Mouse (Mus musculus): ENCODE measurements around the gene Dchs2.

The Dchs2 gene

DNA sequence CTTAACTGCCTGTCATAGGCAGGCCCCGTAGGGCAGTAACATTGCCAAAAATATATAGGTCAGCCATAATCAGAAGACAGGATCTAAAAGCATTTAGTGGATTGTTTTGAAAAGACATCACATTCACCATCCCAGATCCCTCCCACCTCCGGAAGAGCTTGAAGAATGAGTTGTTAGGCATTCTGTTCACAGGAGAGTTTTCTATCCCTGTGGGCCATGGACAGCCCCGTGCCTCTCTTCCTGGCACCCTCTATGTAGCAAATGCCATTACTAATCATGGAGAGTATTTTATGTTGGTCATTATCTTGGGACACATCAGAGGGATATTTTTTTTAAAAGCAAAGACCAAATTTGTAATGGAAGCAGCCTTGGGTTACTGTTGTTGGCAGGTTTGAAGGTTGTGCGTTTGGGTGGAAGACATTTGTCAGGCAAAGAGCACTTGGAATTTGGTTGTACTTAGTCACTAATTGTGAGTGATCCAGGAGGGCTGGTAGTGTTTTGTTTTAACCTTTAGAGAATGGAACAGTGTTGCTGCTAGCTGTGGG is 122.3 kb downstream of the Dchs2 start:
- in situ Hi-C loops (cut with MboI), result no loop called here

DNA sequence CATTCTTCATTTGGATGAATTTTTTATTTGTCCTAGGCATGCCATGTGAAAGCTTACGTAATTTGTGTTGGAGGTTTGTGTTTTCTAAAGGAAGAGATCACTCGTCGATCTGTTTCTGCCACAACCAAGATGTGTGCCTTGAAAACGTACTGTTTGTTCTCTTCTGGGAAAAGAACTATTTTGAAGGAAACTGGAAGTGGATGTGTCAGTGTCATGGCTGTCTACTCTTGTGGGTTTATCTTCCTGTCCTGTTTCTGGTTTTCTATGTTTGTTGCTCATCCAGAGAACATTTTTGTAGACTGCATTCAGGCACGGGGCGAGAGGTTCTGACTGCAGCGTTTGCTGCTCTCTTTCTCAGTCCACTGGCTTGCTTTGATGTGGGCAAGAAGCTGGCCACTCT is 124.2 kb downstream of the Dchs2 start:
- in situ Hi-C loops (cut with MboI), result no loop called here

DNA sequence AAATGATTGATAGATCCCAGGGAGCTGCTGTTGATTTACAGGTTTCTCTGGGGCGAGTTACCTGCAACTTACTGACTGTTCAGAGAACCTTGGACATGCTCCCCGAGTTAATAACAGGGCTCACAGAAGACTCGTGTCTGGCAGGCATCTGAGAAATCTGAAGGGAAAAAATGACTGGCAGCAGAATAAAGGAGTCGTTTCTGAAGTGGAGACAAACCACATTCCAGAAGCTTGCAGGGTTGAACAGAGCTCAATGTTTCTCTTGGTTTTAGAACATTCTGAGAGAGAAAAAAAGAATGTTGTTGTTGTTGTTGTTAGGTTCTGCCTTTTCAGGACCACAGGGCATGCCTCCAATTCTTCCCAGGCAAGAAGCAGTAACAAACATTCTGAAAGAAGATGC is 131.7 kb downstream of the Dchs2 start:
- in situ Hi-C loops (cut with MboI), result no loop called here

DNA sequence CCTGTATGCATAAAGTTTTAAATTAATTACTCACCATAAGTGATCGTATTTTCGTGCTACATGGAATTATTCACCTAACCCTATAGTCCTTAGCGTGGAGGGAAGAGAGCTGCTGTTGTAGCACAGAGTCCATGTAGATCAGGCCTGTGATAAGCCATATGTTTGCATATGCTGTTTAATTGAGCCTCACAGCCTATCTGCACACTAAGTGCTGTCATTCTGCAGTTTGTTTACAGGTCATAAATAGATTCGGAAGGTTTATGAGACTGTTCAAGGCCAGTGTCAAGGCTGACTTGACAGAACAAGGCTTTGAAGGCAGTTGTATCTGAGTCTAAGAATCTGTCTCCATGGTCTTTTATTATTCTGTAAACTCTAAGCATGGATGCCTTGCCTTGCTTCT is 138.3 kb downstream of the Dchs2 start:
- in situ Hi-C loops (cut with MboI), result no loop called here

DNA sequence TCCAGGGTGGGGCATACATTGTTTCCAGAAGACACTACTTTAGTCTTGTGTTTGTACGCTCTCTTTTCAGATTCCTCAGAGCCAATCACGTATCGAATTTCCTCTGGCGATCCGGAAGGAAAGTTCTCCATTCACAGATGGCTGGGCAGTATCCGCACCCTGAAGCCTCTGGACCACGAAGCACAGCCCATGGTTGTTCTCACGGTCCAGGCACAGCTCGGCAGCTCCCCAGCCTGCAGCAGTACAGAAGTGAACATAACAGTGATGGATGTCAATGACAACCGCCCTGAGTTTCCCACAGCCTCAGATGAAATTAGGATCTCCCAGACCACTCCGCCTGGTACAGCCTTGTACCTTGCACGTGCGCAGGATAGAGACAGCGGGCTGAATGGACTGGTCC is 142.5 kb downstream of the Dchs2 start:
- in situ Hi-C loops (cut with MboI), result no loop called here

DNA sequence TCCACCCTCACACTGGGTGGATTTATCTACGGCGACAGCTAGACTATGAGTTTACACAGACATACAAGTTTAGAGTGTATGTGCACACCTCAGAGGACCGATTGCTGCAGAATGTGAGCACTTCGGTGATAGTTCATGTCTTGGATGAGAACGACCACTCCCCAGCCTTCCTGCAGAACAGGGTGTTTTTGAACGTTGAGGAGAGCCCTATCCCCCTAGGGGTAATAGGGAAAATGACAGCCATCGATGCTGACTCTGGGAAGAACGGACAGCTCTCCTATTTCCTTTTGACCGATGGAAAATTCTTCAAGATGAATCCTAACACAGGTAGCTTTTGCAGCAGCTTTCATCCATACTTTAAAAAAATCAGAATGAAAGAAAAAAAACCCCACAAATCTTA is 143.2 kb downstream of the Dchs2 start:
- in situ Hi-C loops (cut with MboI), result no loop called here

DNA sequence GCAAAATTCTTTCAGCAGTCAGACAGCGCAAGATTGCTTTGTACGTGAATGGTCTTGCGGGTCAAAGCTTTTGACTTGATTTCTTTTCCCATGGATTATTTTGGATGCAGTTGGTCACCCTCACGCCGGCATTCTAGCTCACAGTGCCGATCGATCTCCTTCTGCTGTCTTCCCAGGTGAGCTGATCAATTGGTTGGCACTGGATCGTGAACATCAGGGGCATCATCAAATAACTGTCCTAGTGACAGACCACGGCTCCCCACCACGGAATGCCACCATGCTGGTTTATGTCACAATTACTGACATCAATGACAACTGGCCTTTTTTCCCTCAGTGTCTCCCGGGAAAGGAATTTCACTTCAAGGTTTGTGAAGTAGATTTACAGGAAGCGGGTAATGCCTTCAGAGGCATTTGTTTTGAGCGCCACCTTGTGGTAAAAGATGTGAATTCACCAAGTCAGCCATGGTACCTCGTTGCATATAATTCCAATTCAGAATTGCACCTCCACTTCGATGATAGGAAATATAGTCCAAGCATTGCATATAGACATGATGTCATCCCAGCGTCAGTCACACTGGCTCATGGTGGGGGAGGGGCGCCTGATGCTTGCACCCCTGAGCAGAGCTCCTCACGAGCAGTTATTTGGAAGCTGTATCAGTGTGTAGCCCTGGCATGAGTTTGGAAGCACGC is 146.0 kb downstream of the Dchs2 start:
- in situ Hi-C loops (cut with MboI), result no loop called here

DNA sequence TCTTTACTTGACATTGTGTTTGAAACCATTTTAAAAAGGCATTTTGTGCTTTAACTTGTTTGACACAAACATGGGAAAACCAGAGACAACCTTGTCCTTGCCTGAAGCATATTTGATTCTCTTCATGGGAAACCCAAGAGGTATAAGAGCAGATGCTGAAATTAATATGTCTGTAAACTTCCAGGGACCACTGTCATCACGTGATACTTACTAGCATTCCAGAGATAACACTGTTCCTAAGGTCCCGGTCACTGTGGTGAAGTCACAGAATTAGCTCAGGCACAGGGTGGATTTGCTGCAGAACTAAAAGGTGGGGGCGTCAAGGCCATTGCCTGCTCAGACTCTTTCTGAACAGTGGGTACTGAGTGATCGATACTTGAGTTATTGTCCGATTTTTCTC is 148.0 kb downstream of the Dchs2 start:
- in situ Hi-C loops (cut with MboI), result no loop called here

DNA sequence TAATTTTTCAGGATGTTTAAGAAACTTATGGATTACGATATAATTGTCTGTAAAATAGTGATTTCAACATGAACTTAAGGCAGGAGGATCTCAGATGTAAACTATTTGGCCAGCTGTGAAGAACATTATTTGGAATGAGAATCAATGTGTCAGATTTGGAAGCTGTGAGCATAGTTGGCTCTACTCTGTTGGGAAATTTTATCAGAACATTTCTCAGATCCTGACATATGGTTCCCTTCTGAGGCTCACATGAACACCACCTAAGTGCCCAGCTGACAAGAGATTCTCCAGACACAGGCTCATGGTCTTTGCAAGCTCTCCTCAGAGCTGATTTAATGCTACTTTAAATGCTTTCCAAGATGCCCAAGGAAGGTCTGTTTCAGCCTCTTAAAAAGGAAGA is 156.1 kb downstream of the Dchs2 start:
- in situ Hi-C loops (cut with MboI), result no loop called here

DNA sequence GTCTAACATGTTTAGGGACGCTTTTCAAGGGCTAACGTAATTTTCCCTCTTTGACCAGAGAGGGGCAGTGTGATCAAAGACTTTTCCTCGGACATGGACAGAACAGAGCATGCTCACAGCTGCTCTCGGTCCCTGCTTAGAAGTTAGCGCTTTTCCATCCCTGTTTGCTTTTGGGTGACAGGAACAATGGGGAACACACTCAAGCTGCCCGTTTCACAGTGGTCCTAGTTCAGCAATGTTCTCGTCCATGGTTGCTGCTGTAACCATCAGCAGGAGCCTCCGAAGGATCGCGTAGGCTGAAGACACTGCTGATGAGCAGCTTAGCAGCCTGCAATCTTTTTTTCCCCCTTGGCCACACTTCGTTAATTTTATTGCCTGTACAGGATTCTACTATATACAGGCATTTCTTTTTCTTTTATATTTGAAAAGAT is 159.2 kb downstream of the Dchs2 start:
- in situ Hi-C loops (cut with MboI), result no loop called here

DNA sequence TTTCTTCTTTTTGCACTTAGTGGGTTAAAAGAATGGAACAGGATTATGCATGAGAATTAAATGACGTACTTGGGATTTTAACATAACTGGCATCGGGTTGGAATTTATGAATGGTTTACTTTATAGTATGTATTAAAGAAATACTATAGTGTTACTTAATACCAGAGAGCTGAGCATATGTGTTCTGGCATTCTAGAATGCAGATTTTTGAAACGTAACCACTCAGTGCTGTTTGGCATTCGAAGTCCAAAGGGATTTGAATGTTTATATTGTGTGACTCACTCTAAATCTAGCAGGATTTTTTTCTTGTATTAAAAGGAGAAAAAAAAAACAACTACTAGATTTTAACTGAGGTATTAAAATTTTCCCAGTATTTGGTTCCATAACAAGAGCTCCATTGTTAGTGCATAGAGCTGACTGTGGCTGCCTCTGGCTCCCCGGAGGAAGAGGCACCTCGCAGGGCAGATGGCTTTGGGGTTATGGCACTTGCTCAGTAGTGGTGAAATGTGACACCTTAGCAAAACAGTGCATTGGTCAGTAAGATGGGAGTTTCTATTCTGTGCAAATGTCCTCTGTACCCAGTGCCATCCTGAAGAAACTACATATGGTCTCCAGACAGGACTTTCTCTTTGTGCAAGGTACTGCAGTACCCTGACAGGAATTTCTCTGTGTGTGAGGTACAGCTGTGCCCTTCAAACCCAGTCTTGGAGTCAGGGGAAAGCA is 160.5 kb downstream of the Dchs2 start:
- in situ Hi-C loops (cut with MboI), result no loop called here

DNA sequence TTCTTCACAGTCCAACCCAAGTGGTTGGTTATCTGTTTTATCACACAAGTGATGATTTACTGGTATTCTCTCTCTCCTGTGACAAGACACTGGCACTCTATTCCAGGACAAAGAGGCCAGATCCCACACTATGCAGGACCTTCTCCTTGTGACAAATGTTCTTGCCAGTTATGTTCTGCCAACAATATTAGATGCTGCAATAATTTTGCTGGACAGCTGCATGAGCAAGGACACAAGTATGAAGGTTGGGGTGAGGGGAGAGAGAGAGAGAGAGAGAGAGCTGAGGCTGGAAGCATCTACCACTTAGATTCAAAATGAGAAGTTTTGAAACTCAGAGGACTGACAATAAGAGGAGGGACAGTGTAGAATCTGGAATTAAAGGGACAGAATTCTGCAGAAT is 162.7 kb downstream of the Dchs2 start:
- in situ Hi-C loops (cut with MboI), result no loop called here

DNA sequence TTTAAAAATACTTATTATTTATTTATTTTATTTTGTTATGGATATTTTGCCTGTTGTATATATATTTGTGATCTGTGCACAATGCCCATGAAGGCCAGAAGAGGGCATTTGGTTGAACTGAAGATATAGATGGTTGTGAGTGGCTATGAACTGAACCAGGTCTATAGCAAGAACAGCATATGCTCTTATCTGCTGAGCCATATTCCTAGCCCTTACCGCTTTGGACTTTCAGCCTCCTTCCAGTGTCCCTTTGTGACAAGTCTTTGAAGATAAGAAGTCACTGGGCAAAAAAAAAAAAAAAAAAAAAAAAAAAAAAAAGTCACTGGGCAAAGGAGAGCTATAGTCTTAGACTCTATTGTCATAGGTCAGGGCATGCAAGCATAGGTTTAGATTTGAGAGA is 163.2 kb downstream of the Dchs2 start:
- in situ Hi-C loops (cut with MboI), result no loop called here

DNA sequence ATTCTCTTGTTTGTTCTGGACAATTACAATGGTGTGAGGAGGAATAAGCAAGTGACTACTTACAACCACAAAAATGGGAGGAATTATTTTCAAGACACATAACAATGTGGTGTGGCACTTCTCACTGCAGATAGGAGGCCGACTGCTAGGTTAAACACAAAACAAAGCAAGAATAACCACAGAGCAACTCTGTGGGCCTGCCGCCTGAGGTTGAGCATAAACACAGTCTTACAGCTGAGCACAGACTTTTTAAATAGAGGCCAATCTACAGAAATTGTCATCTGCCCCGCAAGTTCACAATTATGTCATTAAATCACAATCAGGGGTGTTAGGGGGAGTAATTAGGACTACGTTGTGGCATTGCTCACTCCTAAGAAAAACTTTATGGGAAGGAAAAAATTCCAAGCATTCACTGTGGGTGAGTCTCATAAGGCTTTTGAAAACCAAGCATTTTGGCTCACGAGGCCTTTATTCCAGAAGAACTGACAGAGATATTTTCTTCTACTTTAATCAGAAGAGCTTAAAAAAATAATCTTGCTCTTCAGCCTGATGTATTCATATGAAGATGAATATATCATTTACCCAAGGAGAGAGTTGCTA is 172.1 kb downstream of the Dchs2 start:
- in situ Hi-C loops (cut with MboI), result no loop called here

DNA sequence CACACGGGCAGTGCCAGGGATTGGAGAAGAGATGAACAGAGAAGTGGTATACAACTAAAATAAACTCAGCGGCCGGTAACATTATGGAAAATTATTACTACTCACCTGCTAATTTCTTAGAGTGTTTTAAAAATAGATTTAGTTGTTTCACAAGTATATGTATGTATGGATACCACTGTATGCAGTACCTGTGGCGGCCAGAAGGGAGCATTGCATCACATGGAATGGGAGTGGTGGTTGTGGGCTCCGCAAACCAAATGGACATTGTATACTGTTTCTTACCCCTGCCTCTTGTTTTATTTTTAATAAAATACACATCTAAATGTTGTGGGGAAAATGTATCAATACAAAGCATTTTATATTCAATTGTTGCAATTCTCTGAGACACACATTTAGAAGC is 176.1 kb downstream of the Dchs2 start:
- in situ Hi-C loops (cut with MboI), result no loop called here

DNA sequence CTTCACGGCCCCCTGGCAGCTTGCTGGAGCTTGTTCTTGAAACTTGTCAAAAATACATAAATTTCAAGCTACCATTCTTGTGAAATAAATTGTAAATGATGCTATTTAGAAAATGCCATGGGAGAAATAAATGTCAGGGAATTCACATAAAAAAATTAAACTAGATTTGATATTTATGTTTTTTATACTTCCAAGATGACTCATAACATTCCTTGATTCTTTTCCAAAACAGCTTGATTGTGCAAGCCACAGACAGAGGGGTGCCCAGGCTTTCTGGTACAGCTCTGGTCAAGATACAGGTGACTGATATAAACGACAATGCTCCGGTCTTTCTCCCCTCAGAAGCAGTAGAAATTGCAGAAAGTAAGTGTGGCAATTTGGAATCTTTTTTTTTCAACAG is 218.2 kb downstream of the Dchs2 start:
- in situ Hi-C loops (cut with MboI), result no loop called here

DNA sequence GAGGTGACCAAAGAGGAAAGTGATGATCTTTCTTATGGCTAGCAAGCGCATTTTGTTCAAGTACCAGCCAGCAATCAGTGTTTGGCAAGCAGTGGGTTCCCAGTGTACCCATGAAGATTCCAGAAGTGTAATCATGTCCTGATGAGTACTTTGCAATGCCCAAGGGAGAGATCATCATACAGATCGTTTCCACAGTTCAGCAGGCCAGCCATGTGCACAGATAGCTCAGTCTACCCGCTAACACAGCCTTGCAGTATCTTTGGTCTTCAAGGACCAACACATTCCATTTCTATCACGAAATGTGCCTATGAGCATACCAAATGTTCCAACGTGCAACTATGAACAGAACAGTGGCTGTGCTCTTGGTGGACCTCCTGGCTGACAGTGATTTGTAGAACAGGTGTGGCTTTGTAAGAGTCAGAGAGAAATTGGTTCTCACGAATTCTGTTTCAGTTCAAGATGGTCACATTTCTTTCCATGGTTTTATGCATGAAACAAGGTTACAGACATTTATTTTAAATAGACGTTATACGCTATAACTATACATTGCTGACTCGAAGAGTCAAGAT is 240.8 kb downstream of the Dchs2 start:
- in situ Hi-C loops (cut with MboI), result no loop called here

DNA sequence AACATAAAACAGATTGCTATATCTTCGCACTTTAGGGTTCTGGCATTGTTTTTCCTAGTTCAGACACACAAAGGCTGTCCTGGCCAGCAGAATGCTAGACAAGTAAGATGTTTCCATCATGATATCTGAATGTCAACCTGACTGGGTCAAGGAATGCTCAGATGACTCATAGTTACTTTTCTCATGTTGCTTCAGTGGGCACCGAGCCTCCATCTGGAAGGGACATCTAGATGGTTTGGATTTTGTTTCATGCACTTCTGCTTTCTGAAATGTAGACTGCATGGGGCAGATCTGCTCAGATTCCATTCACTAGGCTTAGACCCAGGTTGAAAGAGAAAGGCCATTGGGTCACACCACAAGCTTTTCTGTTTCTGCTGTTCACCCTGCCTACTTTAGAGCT is 242.1 kb downstream of the Dchs2 start:
- in situ Hi-C loops (cut with MboI), result no loop called here

DNA sequence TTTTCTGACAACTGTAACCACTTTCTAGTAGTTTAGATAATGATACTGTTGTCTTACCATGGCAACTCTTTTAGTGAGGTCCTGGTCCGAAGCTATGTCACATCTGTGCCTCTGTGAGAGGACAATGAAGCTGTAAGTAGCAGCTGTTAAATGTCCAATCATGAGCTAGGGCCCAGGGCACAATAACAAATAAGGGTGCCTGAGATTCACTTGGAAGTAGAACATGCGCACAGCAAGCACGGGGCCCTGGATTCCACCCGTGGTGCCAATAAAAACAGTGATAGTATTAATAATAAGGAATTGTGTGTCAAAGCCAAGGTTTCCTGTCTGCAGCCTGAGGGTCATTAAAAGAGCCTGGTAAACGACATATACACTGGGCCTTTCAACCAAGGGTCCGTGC is 246.6 kb downstream of the Dchs2 start:
- in situ Hi-C loops (cut with MboI), result no loop called here

DNA sequence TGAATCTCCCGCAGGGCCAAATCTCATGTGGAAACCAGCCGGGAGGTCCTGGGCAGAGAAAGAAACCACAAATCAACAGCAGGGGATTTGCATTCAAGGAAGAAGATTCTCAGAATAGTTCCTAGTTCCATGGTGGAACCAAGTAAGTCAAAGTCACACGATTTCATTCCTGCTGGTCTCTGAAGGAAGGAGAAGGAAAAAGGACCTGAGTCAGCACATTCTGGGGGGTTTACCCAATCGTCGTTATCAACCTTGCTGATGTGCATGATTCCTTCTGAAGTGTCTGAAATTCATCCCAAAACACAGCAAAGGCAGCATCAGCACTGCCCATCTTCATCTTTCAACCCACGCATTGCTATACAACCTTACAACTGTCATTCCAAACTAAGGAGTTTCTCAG is 249.1 kb downstream of the Dchs2 start:
- in situ Hi-C loops (cut with MboI), result no loop called here

Measured in mature B cell (primary cell).